Mouse (Mus musculus) erythroblast, adult 5-6 weeks (primary cell): ENCODE data around the gene Nptx1. TPM values are rescaled to one million over a fixed set of nuclear protein-coding genes. Genes with fewer than 3 reads are reported as not detected.

Experiments used
- ATAC-seq: replicated peaks from 2 replicates; pipeline ENCODE4 v1.8.0; 2016; ENCODE audit warnings: moderate number of reproducible peaks, mild to moderate bottlenecking, moderate TSS enrichment, inconsistent platforms; ENCODE audit not compliant: poor library complexity, low FRiP score, severe bottlenecking
- total RNA-seq, 2 experiments: library from RNA; stranded (forward) in 1 of 2; stranded (reverse) in 1 of 2; fragments of 150-400 nt in 1 of 2; fragments of 200-764, 138-1000 nt in 1 of 2; gene quantifications; 2 replicates each; pipeline versions ENCODE4 v1.2.3 to v1.2.4; 2015 to 2017; ENCODE audit warnings: low replicate concordance in 2 of 2

The Nptx1 gene
- total RNA-seq, 2 experiments from 2014 or later = not detected

- ATAC-seq = no peak
Measured at GRCm38 (mm10) chr11:119552301-119552700, 4.7 kb upstream of the Nptx1 start.

- ATAC-seq = no peak
Measured at GRCm38 (mm10) chr11:119551468-119551867, 3.9 kb upstream of the Nptx1 start.

- ATAC-seq = no peak
Measured at GRCm38 (mm10) chr11:119550546-119551335, 3.2 kb upstream of the Nptx1 start.

GRCm38 (mm10) chr11:119549371-119549811 is 1.8 kb upstream of the Nptx1 start:
- no peak for ATAC-seq

- no peak for ATAC-seq
Measured at GRCm38 (mm10) chr11:119548741-119549370, 1.3 kb upstream of the Nptx1 start.

- ATAC-seq = no peak
Measured at GRCm38 (mm10) chr11:119547951-119548591, 518 bp upstream of the Nptx1 start.

- no peak for ATAC-seq
Measured at GRCm38 (mm10) chr11:119546496-119547182, 914 bp downstream of the Nptx1 start.

GRCm38 (mm10) chr11:119545741-119546495 is 1.6 kb downstream of the Nptx1 start:
- ATAC-seq = no peak

GRCm38 (mm10) chr11:119545281-119545680 is 2.3 kb downstream of the Nptx1 start:
- ATAC-seq = no peak

GRCm38 (mm10) chr11:119544518-119545105 is 2.9 kb downstream of the Nptx1 start:
- no peak for ATAC-seq

- no peak for ATAC-seq
Measured at GRCm38 (mm10) chr11:119543816-119544517, 3.6 kb downstream of the Nptx1 start.

GRCm38 (mm10) chr11:119542886-119543285 is 4.7 kb downstream of the Nptx1 start:
- no peak for ATAC-seq

- ATAC-seq = no peak
Measured at GRCm38 (mm10) chr11:119542371-119542770, 5.2 kb downstream of the Nptx1 start.

- no peak for ATAC-seq
Measured at GRCm38 (mm10) chr11:119541082-119541481, 6.5 kb downstream of the Nptx1 start.

- no peak for ATAC-seq
Measured at GRCm38 (mm10) chr11:119540560-119540959, 7.0 kb downstream of the Nptx1 start.

- no peak for ATAC-seq
Measured at GRCm38 (mm10) chr11:119539944-119540343, 7.6 kb downstream of the Nptx1 start.

GRCm38 (mm10) chr11:119533745-119534144 is 13.8 kb downstream of the Nptx1 start:
- ATAC-seq = 0 out of 2 replicates have a peak, but pooled peaks have one; percentile 35

- no peak for ATAC-seq
Measured at GRCm38 (mm10) chr11:119532460-119532859, 15.1 kb downstream of the Nptx1 start.
